Mouse (Mus musculus): ENCODE measurements around the gene Arhgap1.

DNA sequence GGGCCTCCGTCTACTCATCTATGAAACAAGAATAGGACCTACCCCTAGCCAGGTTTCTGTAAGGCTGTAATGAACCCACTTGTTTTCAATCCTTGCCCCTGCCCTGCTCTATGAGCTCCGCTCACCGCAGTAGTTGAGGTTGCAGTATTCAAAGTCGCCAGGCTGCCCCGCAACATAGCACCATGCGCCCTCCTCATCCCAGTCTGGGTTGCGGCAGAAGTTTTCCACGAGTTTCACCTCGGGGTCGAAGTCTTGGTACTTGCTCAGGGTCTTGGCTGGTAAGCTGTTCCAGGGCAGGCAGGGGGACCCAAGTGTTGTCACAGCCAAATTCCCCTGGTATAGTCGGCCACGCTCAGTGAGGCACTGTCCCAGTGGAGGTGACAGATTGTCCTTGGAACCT lies 19.3 kb upstream of the Arhgap1 start:
- TF ChIP-seq CTCF (IDR thresholded peaks at IDR 0.05; ENCODE audit: borderline replicate concordance, control insufficient read depth, extremely low read depth, insufficient read depth, low read length, poor library complexity) (no peak), POLR2A (IDR thresholded peaks at IDR 0.05; ENCODE audit: control insufficient read depth, extremely low read depth, insufficient read depth, low read length, poor library complexity) (no peak)
